Mouse (Mus musculus) brain, embryonic 18.5 days (tissue): Measurements from ENCODE around the gene Chst15.

Experiments
- DNase-seq: peaks from one replicate; pipeline ENCODE4 v3.0.0-alpha.2; 2012; ENCODE audit warnings: low read depth, low spot score

Gene Chst15

GRCm38 (mm10) chr7:132302508-132303241, 14.4 kb downstream of the Chst15 start:
- no peak for DNase-seq

GRCm38 (mm10) chr7:132299661-132300210, 17.3 kb downstream of the Chst15 start:
- no peak for DNase-seq

- no peak for DNase-seq
Measured at GRCm38 (mm10) chr7:132298412-132298990, 18.5 kb downstream of the Chst15 start.

GRCm38 (mm10) chr7:132296661-132297443, 20.2 kb downstream of the Chst15 start:
- DNase-seq = no peak

GRCm38 (mm10) chr7:132296132-132296531, 20.9 kb downstream of the Chst15 start:
- DNase-seq = no peak

DNA sequence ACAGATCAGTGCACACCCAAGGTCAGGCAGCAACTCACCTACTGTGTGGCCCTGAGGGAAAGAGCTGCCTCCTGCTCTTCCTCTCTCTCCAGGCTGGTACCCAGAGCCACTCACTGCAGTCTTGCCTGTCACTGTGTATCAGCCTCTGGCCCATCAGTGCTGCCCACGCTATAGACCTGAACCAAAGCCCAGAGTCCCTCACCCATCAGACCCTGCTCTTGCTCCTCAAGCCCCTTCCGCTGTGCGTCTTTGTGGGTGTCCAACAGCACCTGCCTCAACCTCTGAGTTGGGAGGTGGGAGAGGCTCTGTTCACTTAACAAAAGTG, 29.7 kb downstream of the Chst15 start:
- DNase-seq = no peak

- DNase-seq = no peak
Measured at GRCm38 (mm10) chr7:132286630-132287339, 30.2 kb downstream of the Chst15 start.

DNA sequence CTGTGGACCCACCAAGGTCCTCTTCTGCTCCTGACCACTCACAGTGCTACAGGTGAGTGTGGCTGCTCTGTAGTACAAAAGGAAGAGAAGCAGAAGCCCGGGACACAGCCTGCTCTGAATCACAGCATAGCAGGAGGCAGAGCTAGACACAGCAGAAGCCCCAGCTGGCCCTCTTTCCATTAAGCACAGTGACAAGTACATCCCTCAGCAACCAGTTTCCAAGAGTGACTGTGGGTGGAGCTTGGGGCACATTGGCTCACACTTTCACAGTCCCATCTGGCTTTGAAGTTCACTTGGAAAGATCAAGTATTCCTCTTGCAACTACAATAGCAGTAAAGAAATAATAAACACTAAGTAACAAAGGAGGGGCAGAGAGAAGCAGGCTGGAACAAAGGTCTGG, 32.2 kb downstream of the Chst15 start:
- DNase-seq = peak; percentile 30

DNA sequence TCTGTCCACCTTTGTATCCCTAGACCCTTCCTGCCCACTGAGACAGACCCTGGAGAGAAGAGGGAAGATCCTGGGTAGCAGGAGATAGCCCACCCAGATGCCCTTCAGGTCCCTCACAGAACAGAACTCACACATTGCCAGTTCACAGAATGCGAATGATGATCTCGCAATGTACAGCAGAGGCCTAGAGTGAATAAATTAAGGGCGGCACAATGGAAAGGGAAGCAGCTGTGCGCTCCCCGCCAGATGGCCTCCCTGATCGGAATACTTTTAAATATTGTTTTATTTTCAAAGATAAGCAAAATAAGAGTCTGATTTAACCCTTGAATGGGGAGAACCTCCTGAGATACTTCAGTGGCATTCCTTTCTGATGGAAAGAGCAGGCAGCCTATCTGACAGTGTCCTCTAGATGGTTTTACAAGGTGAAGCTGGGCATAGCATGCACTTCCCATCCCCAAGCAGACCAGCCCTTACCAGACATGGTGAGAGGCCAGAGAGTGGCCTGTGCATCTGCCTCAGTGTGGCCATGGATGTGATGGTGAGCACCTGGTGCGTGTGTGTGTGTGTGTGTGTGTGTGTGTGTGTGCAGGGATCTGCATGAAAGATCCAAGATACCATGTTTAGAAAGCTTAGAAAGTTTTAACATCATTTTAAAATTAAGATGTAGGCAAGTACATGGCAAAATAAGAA, 32.8 kb downstream of the Chst15 start:
- DNase-seq = no peak

GRCm38 (mm10) chr7:132282576-132282975, 34.5 kb downstream of the Chst15 start:
- no peak for DNase-seq

DNA sequence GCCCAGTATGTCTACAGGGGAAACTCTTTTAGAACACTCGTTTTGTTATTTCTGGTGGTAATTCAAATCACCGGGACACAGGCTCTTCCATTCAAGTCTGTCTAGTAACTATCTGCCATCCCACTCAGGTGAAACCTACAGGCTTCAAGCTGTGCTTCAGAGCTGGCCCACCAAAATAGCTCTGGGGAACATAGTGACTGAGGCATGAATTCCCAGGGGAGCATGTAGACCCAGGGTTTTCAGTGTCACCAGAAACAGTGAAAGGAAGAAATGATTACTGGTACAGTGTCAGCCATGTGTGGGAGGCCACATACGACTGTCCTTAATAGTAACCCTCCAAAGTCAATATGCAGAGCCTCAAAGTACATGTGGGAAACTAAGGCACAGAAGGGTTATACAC, 34.9 kb downstream of the Chst15 start:
- no peak for DNase-seq

- DNase-seq = no peak
Measured at GRCm38 (mm10) chr7:132281753-132282152, 35.3 kb downstream of the Chst15 start.

GRCm38 (mm10) chr7:132278658-132279057, 38.4 kb downstream of the Chst15 start:
- DNase-seq = no peak

DNA sequence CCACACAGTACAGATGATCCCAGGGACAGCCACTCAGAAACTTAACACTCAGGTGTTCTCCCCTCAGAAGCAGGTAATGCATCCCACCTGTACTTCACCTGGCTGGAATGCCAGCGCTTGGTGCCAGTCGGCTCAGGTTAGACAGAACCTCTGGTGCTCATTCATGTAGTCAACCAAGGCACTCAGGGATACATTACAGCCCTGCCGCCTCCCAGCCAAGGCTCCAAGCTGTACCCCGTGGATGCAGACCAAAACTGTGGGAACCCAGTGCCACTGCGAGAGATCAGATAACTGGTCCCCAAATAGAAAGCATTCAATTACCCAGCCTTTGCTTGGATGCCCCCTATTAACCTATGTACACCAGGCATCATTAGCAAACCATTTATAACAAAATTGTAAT, 40.7 kb downstream of the Chst15 start:
- no peak for DNase-seq

DNA sequence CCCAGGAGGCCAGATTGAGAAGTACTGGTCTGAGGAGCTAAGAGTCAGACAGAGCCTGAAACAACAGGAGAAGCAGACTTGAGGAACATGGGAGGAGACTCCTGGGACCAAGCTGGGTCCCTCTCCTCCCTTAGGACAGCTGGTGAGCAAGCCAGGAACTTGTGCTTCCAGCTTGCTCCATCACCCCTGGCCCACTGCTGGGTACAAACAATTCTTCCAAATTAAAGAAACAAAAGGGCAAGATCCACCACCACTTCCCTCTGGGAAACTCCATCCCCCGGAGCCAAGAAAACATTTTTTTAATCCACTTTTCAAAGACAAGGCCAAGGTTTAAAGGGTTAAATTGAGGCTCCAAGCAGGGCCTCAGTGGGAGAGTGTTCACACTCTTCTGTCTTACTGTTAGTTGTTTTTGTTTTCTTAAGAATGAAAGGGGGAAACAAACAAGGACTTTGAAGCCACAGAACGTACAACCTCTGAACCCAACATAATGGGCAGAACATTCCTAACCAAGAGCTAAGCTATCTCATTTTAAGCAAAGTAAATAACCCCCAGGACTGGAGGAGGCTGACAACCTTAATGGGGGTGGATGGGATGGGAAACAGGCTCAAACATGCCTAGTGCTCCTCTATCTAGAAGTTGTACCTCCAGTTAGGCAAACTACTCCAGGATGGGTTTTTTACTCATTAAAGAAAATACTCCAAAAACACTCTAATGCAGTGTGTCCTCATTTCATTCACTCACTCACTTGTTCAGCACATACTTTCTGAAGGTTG, 43.1 kb downstream of the Chst15 start:
- DNase-seq = no peak

DNA sequence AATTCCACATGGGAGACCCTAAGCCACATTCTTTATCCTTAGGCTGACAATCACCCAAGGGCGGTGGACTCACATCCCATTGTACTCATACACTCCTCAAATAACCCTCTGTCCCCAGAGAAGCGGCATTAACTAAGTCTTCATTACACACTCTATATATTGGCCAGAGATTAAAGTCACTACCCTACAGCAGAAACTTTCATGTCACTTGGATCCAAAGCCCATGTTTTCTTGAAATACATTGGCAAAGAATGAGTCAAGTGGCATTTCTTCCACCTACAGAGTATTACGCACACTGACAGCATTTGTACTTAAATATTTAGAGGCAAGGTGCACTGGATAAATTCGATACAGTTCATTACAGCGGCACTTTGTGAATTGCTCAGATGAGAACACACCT, 44.0 kb downstream of the Chst15 start:
- no peak for DNase-seq

DNA sequence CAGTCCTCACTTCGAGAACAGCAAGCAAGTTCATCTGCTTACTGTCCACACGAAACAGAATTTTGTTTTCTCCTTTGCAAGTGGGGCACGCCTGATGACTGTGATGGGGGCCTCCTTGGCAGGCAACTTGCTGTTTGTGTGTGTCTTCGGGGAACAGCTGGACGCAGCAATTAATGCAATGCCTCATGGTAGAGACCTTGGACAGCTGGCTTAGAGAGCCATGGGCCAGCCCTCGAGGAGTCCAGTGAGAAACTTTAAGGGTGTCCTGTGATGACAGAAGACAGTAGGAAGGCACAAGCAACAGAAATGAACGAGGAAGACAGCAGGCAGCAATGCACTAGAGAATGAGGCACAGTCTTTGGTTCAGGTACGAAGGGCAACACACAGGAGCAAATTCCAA, 46.7 kb downstream of the Chst15 start:
- DNase-seq = no peak

- no peak for DNase-seq
Measured at GRCm38 (mm10) chr7:132269661-132270060, 47.4 kb downstream of the Chst15 start.

- no peak for DNase-seq
Measured at GRCm38 (mm10) chr7:132267721-132268498, 49.1 kb downstream of the Chst15 start.

GRCm38 (mm10) chr7:132264763-132265162, 52.3 kb downstream of the Chst15 start:
- no peak for DNase-seq
